Mouse (Mus musculus) lung, adult 2 months (tissue): ENCODE measurements around the gene Zdhhc5.

ENCODE experiments used
- CTCF ChIP-seq: fragments of 200-500 bp; IDR thresholded peaks from 2 replicates; pipeline ENCODE4 v1.5.1; 2011; ENCODE audit warnings: mild to moderate bottlenecking, low read length, control low read depth; ENCODE audit not compliant: insufficient read depth
- POLR2A ChIP-seq: fragments of 200-500 bp; IDR thresholded peaks from 2 replicates; pipeline ENCODE4 v1.6.1; 2011; ENCODE audit warnings: low read depth, mild to moderate bottlenecking, control low read depth, low read length, borderline replicate concordance; ENCODE audit errors: extremely low read depth

GRCm38 (mm10) chr2:84762295-84762694 lies 47.3 kb upstream of the Zdhhc5 start:
- no peak for TF ChIP-seq POLR2A
- no peak for TF ChIP-seq CTCF
